Mouse (Mus musculus) heart, embryonic 16.5 days (tissue): ENCODE measurements around the gene Ephb1. TPM values are rescaled to one million over a fixed set of nuclear protein-coding genes. Genes with fewer than 3 reads are reported as not detected.

Experiments used
- ATAC-seq: fragments of 200-750 bp; cut with Nextera tagmentation; replicated peaks from 2 replicates; pipeline ENCODE4 v1.8.0; 2017; ENCODE audit warnings: moderate number of reproducible peaks; ENCODE audit not compliant: insufficient read depth, low FRiP score; ENCODE audit errors: extremely low read depth
- H3K27ac ChIP-seq: fragments of 300-500 bp; sonication (generic); 2 replicates; pipeline ENCODE4 v1.5.1; 2014; ENCODE audit warnings: mild to moderate bottlenecking, low read length, control low read depth, moderate library complexity
- H3K27me3 ChIP-seq: fragments of 300-500 bp; sonication (generic); 2 replicates; pipeline ENCODE4 v1.6.1; 2014; ENCODE audit warnings: low read length, mixed read lengths; ENCODE audit not compliant: control insufficient read depth, insufficient read depth
- H3K36me3 ChIP-seq: fragments of 300-500 bp; sonication (generic); 2 replicates; pipeline ENCODE4 v1.6.1; 2014; ENCODE audit not compliant: control insufficient read depth, insufficient read depth
- H3K4me1 ChIP-seq: fragments of 300-500 bp; sonication (generic); 2 replicates; pipeline ENCODE4 v1.6.1; 2014; ENCODE audit warnings: low read length, mixed read lengths; ENCODE audit not compliant: control insufficient read depth, insufficient read depth
- H3K4me2 ChIP-seq: fragments of 300-500 bp; sonication (generic); 2 replicates; pipeline ENCODE4 v1.6.1; 2014; ENCODE audit warnings: low read depth, mild to moderate bottlenecking, control low read depth, low read length
- H3K4me3 ChIP-seq: fragments of 300-500 bp; sonication (generic); 2 replicates; pipeline ENCODE4 v1.5.1; 2014; ENCODE audit warnings: mild to moderate bottlenecking, control low read depth, low read length
- H3K9ac ChIP-seq: fragments of 300-500 bp; sonication (generic); 2 replicates; pipeline ENCODE4 v1.6.1; 2014; ENCODE audit warnings: low read length, control low read depth
- H3K9me3 ChIP-seq: fragments of 300-500 bp; sonication (generic); replicated peaks from 2 replicates; pipeline ENCODE4 v1.6.1; 2016; ENCODE audit warnings: low read length; ENCODE audit not compliant: control insufficient read depth
- WGBS: fragments of 180-500 bp; shearing (Covaris S2); extraction: QIAGEN DNeasy Blood & Tissue Kit; methylation state at CpG from one replicate; pipeline ENCODE4 v1.1.7; 2014; 5-methylcytosine and 5-hydroxymethylcytosine counted together
- polyA plus RNA-seq: library from polyadenylated mRNA; unstranded; fragments of >200 nt; fragmentation: Nextera tagmentation; extraction: Ambion mirVana; gene quantifications from 2 replicates; pipeline ENCODE4 v1.2.1, GENCODE M21; 2015

Ephb1 gene
- polyA plus RNA-seq, 1 experiment from 2014 or later = 1.1 TPM

GRCm38 (mm10) chr9:102346801-102347200, 7.7 kb downstream of the Ephb1 start:
- ATAC-seq = no peak

GRCm38 (mm10) chr9:102345474-102345873, 9.0 kb downstream of the Ephb1 start:
- Histone ChIP-seq H3K9ac (no peak overlapping the region), H3K4me3 (no peak overlapping the region), H3K27me3 (peaks cover 42% of the 10 kb centered on the region)

More at GRCm38 (mm10) chr9:102346801-102347200, 7.7 kb downstream of the Ephb1 start:
- Histone ChIP-seq H3K4me3 (no peak overlapping the region), H3K4me2 (no peak overlapping the region), H3K4me1 (no peaks in the 10 kb centered on the region), H3K27ac (no peak overlapping the region), H3K27me3 (peaks cover 54% of the 10 kb centered on the region), H3K9ac (no peak overlapping the region), H3K36me3 (no peaks in the 10 kb centered on the region), H3K9me3 (no peaks in the 10 kb centered on the region)
- WGBS = 83% methylated on average over 3 of the region's 3 CpGs

GRCm38 (mm10) chr9:102345047-102345446, 9.4 kb downstream of the Ephb1 start:
- H3K27me3 ChIP-seq = peaks cover 38% of the 10 kb centered on the region
- 71% methylated on average over 9 of the region's 9 CpGs for WGBS

More at GRCm38 (mm10) chr9:102345474-102345873, 9.0 kb downstream of the Ephb1 start:
- no peaks in the 10 kb centered on the region for H3K36me3 ChIP-seq
- no peak overlapping the region for H3K4me2 ChIP-seq
- H3K9me3 ChIP-seq = no peaks in the 10 kb centered on the region
- no peaks in the 10 kb centered on the region for H3K4me1 ChIP-seq
- no peak overlapping the region for H3K27ac ChIP-seq
- ATAC-seq = no peak
- WGBS = 60% methylated on average over 6 of the region's 6 CpGs

GRCm38 (mm10) chr9:102344086-102344930, 10.2 kb downstream of the Ephb1 start:
- Histone ChIP-seq H3K9ac (no peak overlapping the region), H3K9me3 (no peaks in the 10 kb centered on the region), H3K4me2 (no peak overlapping the region), H3K4me3 (no peak overlapping the region), H3K36me3 (no peaks in the 10 kb centered on the region), H3K27ac (no peak overlapping the region), H3K27me3 (peaks cover 31% of the 10 kb centered on the region), H3K4me1 (no peaks in the 10 kb centered on the region)
- 65% methylated on average over 10 of the region's 10 CpGs for WGBS
- no peak for ATAC-seq

More at GRCm38 (mm10) chr9:102345047-102345446, 9.4 kb downstream of the Ephb1 start:
- no peaks in the 10 kb centered on the region for H3K36me3 ChIP-seq
- no peak overlapping the region for H3K27ac ChIP-seq
- H3K4me2 ChIP-seq = no peak overlapping the region
- H3K4me3 ChIP-seq = no peak overlapping the region
- H3K4me1 ChIP-seq = no peaks in the 10 kb centered on the region
- ATAC-seq = no peak
- no peaks in the 10 kb centered on the region for H3K9me3 ChIP-seq
- H3K9ac ChIP-seq = no peak overlapping the region

GRCm38 (mm10) chr9:102343061-102343460, 11.4 kb downstream of the Ephb1 start:
- no peak overlapping the region for H3K27ac ChIP-seq
- peaks cover 21% of the 10 kb centered on the region for H3K27me3 ChIP-seq
- no peak overlapping the region for H3K9ac ChIP-seq
- H3K4me2 ChIP-seq = no peak overlapping the region
- no peak for ATAC-seq
- no peaks in the 10 kb centered on the region for H3K9me3 ChIP-seq
- no peak overlapping the region for H3K4me3 ChIP-seq
- no peaks in the 10 kb centered on the region for H3K36me3 ChIP-seq
- no peaks in the 10 kb centered on the region for H3K4me1 ChIP-seq
- 83% methylated on average over 9 of the region's 9 CpGs for WGBS

- 52% methylated on average over 3 of the region's 3 CpGs for WGBS
- no peak overlapping the region for H3K27ac ChIP-seq
- no peaks in the 10 kb centered on the region for H3K9me3 ChIP-seq
- H3K4me1 ChIP-seq = no peaks in the 10 kb centered on the region
- peaks cover 14% of the 10 kb centered on the region for H3K27me3 ChIP-seq
- no peaks in the 10 kb centered on the region for H3K36me3 ChIP-seq
- H3K9ac ChIP-seq = no peak overlapping the region
- no peak overlapping the region for H3K4me3 ChIP-seq
- no peak for ATAC-seq
- H3K4me2 ChIP-seq = no peak overlapping the region
Observed at GRCm38 (mm10) chr9:102342026-102342425, 12.5 kb downstream of the Ephb1 start.

- 86% methylated on average over 19 of the region's 19 CpGs for WGBS
- Histone ChIP-seq H3K36me3 (no peaks in the 10 kb centered on the region), H3K4me1 (no peaks in the 10 kb centered on the region), H3K27ac (no peak overlapping the region), H3K9me3 (no peaks in the 10 kb centered on the region), H3K4me2 (no peak overlapping the region), H3K27me3 (peaks cover 12% of the 10 kb centered on the region), H3K4me3 (no peak overlapping the region), H3K9ac (no peak overlapping the region)
- no peak for ATAC-seq
Observed at GRCm38 (mm10) chr9:102340768-102341167, 13.7 kb downstream of the Ephb1 start.

GRCm38 (mm10) chr9:102335571-102336282, 18.8 kb downstream of the Ephb1 start:
- 49% methylated on average over 11 of the region's 11 CpGs for WGBS
- Histone ChIP-seq H3K9ac (no peak overlapping the region), H3K4me3 (no peak overlapping the region), H3K27me3 (no peaks in the 10 kb centered on the region), H3K4me2 (no peak overlapping the region), H3K27ac (no peak overlapping the region), H3K36me3 (no peaks in the 10 kb centered on the region), H3K9me3 (no peaks in the 10 kb centered on the region), H3K4me1 (no peaks in the 10 kb centered on the region)
- no peak for ATAC-seq
